Mouse (Mus musculus) heart, postnatal 0 days (tissue): ENCODE measurements around the gene Ccdc85c.

Experiments
- CTCF ChIP-seq: IDR thresholded peaks from 2 replicates; pipeline ENCODE4 v1.5.1; 2016; ENCODE audit warnings: antibody characterized with exemption, control low read depth, low read depth
- EP300 ChIP-seq: IDR thresholded peaks from 2 replicates; pipeline ENCODE4 v1.6.1; 2016; ENCODE audit warnings: antibody characterized with exemption, low read depth

GRCm38 (mm10) chr12:108240953-108241588 lies 34.2 kb downstream of the Ccdc85c start:
- TF ChIP-seq CTCF (no peak), EP300 (no peak)
